Mouse (Mus musculus): ENCODE data around the gene Ddx17. TPM values are rescaled to one million over a fixed set of nuclear protein-coding genes. Genes with fewer than 3 reads are reported as not detected.
A peak's percentile ranks its signal among the peaks of the same experiment; 100 is the strongest.

Ddx17 gene
- total and polyA plus RNA-seq, 3 experiments, result 61.0 to 294 (median 220) TPM

GRCm38 (mm10) chr15:79545496-79545895 lies 1.0 kb downstream of the Ddx17 start:
- Histone ChIP-seq H3K36me3 (replicated peaks) (peaks cover 37% of the 10 kb centered on the region), H3K4me1 (ENCODE audit: insufficient read depth, low read depth, low read length) (peaks cover 33% of the 10 kb centered on the region), H3K4me3 (ENCODE audit: low read depth, low read length) (peak overlapping the region; percentile 94), H3K27me3 (ENCODE audit: insufficient read depth, low read length) (peaks cover 9% of the 10 kb centered on the region), H3K9me3 (replicated peaks) (peaks cover 7% of the 10 kb centered on the region)
- DNase-seq (ENCODE audit: low spot score) (no peak), ATAC-seq (ENCODE audit: extremely low read depth, insufficient number of reproducible peaks, low FRiP score, poor library complexity, severe bottlenecking) (no peak)
- no peak for TF ChIP-seq TAL1 (conservative IDR thresholded peaks at IDR 0.05; ENCODE audit: low read depth, low read length)
- TF ChIP-seq GATA1 (IDR thresholded peaks at IDR 0.05; ENCODE audit: borderline replicate concordance, low read length), result no peak
- TF ChIP-seq GATA2 (IDR thresholded peaks at IDR 0.05; ENCODE audit: borderline replicate concordance, low read depth, low read length), result no peak
- no peak for TF ChIP-seq CTCF (IDR thresholded peaks at IDR 0.05; ENCODE audit: low read depth, low read length)
- no peak for TF ChIP-seq POLR2AphosphoS5 (IDR thresholded peaks at IDR 0.05; ENCODE audit: insufficient replicate concordance, low read depth, low read length)

GRCm38 (mm10) chr15:79543968-79544367 lies 2.6 kb downstream of the Ddx17 start:
- no peak overlapping the region for H3K4me3 ChIP-seq (ENCODE audit: low read depth, low read length)
- H3K27me3 ChIP-seq (ENCODE audit: insufficient read depth, low read length), result no peaks in the 10 kb centered on the region
- no peak for TF ChIP-seq POLR2AphosphoS5 (IDR thresholded peaks at IDR 0.05; ENCODE audit: insufficient replicate concordance, low read depth, low read length)
- no peak for TF ChIP-seq CTCF (IDR thresholded peaks at IDR 0.05; ENCODE audit: low read depth, low read length)
- TF ChIP-seq GATA2 (IDR thresholded peaks at IDR 0.05; ENCODE audit: borderline replicate concordance, low read depth, low read length), result no peak
- TF ChIP-seq TAL1 (conservative IDR thresholded peaks at IDR 0.05; ENCODE audit: low read depth, low read length), result no peak
- H3K36me3 ChIP-seq (replicated peaks), result peaks cover 53% of the 10 kb centered on the region
- peaks cover 7% of the 10 kb centered on the region for H3K9me3 ChIP-seq (replicated peaks)
- peaks cover 37% of the 10 kb centered on the region for H3K4me1 ChIP-seq (ENCODE audit: insufficient read depth, low read depth, low read length)
- DNase-seq (ENCODE audit: low spot score) (no peak), ATAC-seq (ENCODE audit: extremely low read depth, insufficient number of reproducible peaks, low FRiP score, poor library complexity, severe bottlenecking) (no peak)

GRCm38 (mm10) chr15:79533796-79534195 lies 12.7 kb downstream of the Ddx17 start:
- no peak for ATAC-seq (ENCODE audit: extremely low read depth, insufficient number of reproducible peaks, low FRiP score, poor library complexity, severe bottlenecking)
- H3K27me3 ChIP-seq (ENCODE audit: insufficient read depth, low read length), result no peaks in the 10 kb centered on the region
- no peak for TF ChIP-seq POLR2AphosphoS5 (IDR thresholded peaks at IDR 0.05; ENCODE audit: insufficient replicate concordance, low read depth, low read length)
- no peak for TF ChIP-seq CTCF (IDR thresholded peaks at IDR 0.05; ENCODE audit: low read depth, low read length)
- TF ChIP-seq TAL1 (conservative IDR thresholded peaks at IDR 0.05; ENCODE audit: low read depth, low read length), result no peak
- TF ChIP-seq GATA1 (IDR thresholded peaks at IDR 0.05; ENCODE audit: borderline replicate concordance, low read length), result no peak
- no peak for TF ChIP-seq GATA2 (IDR thresholded peaks at IDR 0.05; ENCODE audit: borderline replicate concordance, low read depth, low read length)
- H3K4me3 ChIP-seq (ENCODE audit: low read depth, low read length), result no peak overlapping the region
- peaks cover 15% of the 10 kb centered on the region for H3K4me1 ChIP-seq (ENCODE audit: insufficient read depth, low read depth, low read length)
- no peaks in the 10 kb centered on the region for H3K9me3 ChIP-seq (replicated peaks)
- DNase-seq (ENCODE audit: low spot score), result no peak
- H3K36me3 ChIP-seq (replicated peaks), result peaks cover 100% of the 10 kb centered on the region

GRCm38 (mm10) chr15:79529935-79530334 lies 16.6 kb downstream of the Ddx17 start:
- DNase-seq (ENCODE audit: low spot score), result no peak
- H3K4me3 ChIP-seq (ENCODE audit: low read depth, low read length), result no peak overlapping the region
- peaks cover 90% of the 10 kb centered on the region for H3K36me3 ChIP-seq (replicated peaks)
- no peaks in the 10 kb centered on the region for H3K9me3 ChIP-seq (replicated peaks)
- peaks cover 17% of the 10 kb centered on the region for H3K4me1 ChIP-seq (ENCODE audit: insufficient read depth, low read depth, low read length)
- no peak for ATAC-seq (ENCODE audit: extremely low read depth, insufficient number of reproducible peaks, low FRiP score, poor library complexity, severe bottlenecking)
- TF ChIP-seq TAL1 (conservative IDR thresholded peaks at IDR 0.05; ENCODE audit: low read depth, low read length), result no peak
- TF ChIP-seq GATA1 (IDR thresholded peaks at IDR 0.05; ENCODE audit: borderline replicate concordance, low read length), result no peak
- TF ChIP-seq POLR2AphosphoS5 (IDR thresholded peaks at IDR 0.05; ENCODE audit: insufficient replicate concordance, low read depth, low read length), result no peak
- TF ChIP-seq CTCF (IDR thresholded peaks at IDR 0.05; ENCODE audit: low read depth, low read length), result no peak
- TF ChIP-seq GATA2 (IDR thresholded peaks at IDR 0.05; ENCODE audit: borderline replicate concordance, low read depth, low read length), result no peak
- H3K27me3 ChIP-seq (ENCODE audit: insufficient read depth, low read length), result no peaks in the 10 kb centered on the region

GRCm38 (mm10) chr15:79527991-79528639 lies 18.4 kb downstream of the Ddx17 start:
- Histone ChIP-seq H3K4me1 (ENCODE audit: insufficient read depth, low read depth, low read length) (peaks cover 13% of the 10 kb centered on the region), H3K4me3 (ENCODE audit: low read depth, low read length) (no peak overlapping the region), H3K9me3 (replicated peaks) (peaks cover 3% of the 10 kb centered on the region), H3K36me3 (replicated peaks) (peaks cover 71% of the 10 kb centered on the region), H3K27me3 (ENCODE audit: insufficient read depth, low read length) (no peaks in the 10 kb centered on the region)
- DNase-seq (ENCODE audit: low spot score) (no peak), ATAC-seq (ENCODE audit: extremely low read depth, insufficient number of reproducible peaks, low FRiP score, poor library complexity, severe bottlenecking) (no peak)
- TF ChIP-seq TAL1 (conservative IDR thresholded peaks at IDR 0.05; ENCODE audit: low read depth, low read length), result no peak
- no peak for TF ChIP-seq CTCF (IDR thresholded peaks at IDR 0.05; ENCODE audit: low read depth, low read length)
- no peak; the same call in 1 of the 2 replicates for TF ChIP-seq POLR2AphosphoS5 (IDR thresholded peaks at IDR 0.05; ENCODE audit: insufficient replicate concordance, low read depth, low read length)
- TF ChIP-seq GATA1 (IDR thresholded peaks at IDR 0.05; ENCODE audit: borderline replicate concordance, low read length), result no peak
- TF ChIP-seq GATA2 (IDR thresholded peaks at IDR 0.05; ENCODE audit: borderline replicate concordance, low read depth, low read length), result no peak

- H3K4me3 ChIP-seq (ENCODE audit: low read depth, low read length), result no peak overlapping the region
- peaks cover 8% of the 10 kb centered on the region; the same call in 1 of the 2 replicates for H3K27me3 ChIP-seq (ENCODE audit: insufficient read depth, low read length)
- H3K4me1 ChIP-seq (ENCODE audit: insufficient read depth, low read depth, low read length), result peaks cover 13% of the 10 kb centered on the region
- ATAC-seq (ENCODE audit: extremely low read depth, insufficient number of reproducible peaks, low FRiP score, poor library complexity, severe bottlenecking), result no peak
- peaks cover 62% of the 10 kb centered on the region for H3K36me3 ChIP-seq (replicated peaks)
- DNase-seq (ENCODE audit: low spot score), result no peak
- H3K9me3 ChIP-seq (replicated peaks), result peaks cover 11% of the 10 kb centered on the region
- TF ChIP-seq CTCF (IDR thresholded peaks at IDR 0.05; ENCODE audit: low read depth, low read length) (no peak), GATA1 (IDR thresholded peaks at IDR 0.05; ENCODE audit: borderline replicate concordance, low read length) (no peak), POLR2AphosphoS5 (IDR thresholded peaks at IDR 0.05; ENCODE audit: insufficient replicate concordance, low read depth, low read length) (no peak), GATA2 (IDR thresholded peaks at IDR 0.05; ENCODE audit: borderline replicate concordance, low read depth, low read length) (no peak), TAL1 (conservative IDR thresholded peaks at IDR 0.05; ENCODE audit: low read depth, low read length) (no peak)
These were observed 19.3 kb downstream of the Ddx17 start for GRCm38 (mm10) chr15:79527192-79527591.

Measured in G1E (cell line).